Mouse (Mus musculus): ENCODE results near the gene Gaa. TPM values are rescaled to one million over a fixed set of nuclear protein-coding genes. Genes with fewer than 3 reads are reported as not detected.
"Not testable (repeated sequence)": the region's sequence is repeated elsewhere in the genome, so short reads cannot be mapped to it uniquely, and the experiment has no call there.

The Gaa gene
- total RNA-seq, 2 experiments from 2014 or later, result 323 to 324 TPM

DNA sequence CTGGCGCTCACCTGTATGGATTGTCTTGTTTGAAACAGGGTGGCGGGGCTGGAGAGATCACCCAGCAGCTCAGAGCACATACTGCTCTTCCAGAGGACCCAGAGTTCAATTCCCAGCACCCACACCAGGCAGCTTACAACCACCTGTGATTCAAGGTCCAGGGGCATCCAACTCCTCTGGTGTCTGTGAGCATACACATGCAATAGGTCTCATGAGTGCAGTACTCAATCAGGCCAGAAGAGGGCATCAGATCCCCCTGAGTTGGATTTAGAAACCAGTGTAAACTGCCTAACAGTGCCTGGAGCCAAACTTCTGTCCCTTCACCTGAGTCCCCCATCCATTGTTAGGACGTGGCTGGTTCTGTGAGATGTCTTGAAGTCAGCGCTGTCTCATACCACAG lies 32.1 kb upstream of the Gaa start:
- Histone ChIP-seq H3K27ac (no peak overlapping the region), H3K4me3 (no peak overlapping the region)
- peak; percentile 77 for TF ChIP-seq CTCF (conservative IDR thresholded peaks at IDR 0.05)
- DNase-seq (ENCODE audit: low spot score in 2 of 2), result peak in 1 of 2 experiments; percentile 53

DNA sequence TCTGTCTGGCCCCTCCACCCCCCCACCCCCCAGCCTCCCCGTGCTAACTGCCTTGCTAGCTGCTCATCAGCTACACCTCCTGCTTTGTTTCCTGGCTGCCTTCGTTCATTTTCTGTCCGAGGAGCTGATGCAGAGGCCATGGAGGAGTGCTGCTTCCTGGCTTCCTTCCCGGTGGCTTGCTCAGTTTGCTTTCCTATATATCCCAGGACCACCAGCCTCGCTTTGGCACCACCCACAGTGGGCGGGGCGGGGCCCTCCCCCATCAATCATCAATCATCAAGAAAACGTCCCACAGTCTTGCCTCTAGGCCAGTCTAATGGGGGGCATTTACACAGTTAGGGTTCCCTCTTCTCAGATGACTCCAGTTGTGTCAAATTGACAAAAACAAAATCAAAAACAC lies 31.3 kb upstream of the Gaa start:
- no peak overlapping the region for H3K27ac ChIP-seq
- DNase-seq (ENCODE audit: low spot score in 2 of 2), result no peak
- H3K4me3 ChIP-seq, result no peak overlapping the region
- no peak for TF ChIP-seq CTCF (conservative IDR thresholded peaks at IDR 0.05)

DNA sequence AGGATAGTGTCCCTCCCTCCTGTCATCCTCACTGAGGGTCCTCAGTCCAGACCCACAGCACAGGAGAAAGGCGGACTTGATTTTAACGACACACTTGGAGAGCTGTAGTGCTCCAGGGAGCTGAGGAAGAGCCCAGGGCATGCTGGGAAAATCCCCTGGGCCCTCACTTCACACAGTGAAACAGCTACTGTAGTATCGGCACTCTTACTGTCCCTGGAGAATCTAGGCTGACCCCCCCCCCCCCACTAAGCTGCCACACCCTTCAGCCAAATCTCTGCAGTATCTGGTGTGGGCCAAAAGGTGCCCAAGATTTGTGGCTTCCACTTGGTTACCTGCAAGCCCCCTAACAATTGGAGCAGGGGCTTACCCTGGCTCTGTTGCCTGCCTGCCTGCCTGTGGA lies 30.7 kb upstream of the Gaa start:
- Histone ChIP-seq H3K27ac (no peak overlapping the region), H3K4me3 (no peak overlapping the region)
- no peak for DNase-seq (ENCODE audit: low spot score in 2 of 2)
- TF ChIP-seq CTCF (conservative IDR thresholded peaks at IDR 0.05), result no peak

DNA sequence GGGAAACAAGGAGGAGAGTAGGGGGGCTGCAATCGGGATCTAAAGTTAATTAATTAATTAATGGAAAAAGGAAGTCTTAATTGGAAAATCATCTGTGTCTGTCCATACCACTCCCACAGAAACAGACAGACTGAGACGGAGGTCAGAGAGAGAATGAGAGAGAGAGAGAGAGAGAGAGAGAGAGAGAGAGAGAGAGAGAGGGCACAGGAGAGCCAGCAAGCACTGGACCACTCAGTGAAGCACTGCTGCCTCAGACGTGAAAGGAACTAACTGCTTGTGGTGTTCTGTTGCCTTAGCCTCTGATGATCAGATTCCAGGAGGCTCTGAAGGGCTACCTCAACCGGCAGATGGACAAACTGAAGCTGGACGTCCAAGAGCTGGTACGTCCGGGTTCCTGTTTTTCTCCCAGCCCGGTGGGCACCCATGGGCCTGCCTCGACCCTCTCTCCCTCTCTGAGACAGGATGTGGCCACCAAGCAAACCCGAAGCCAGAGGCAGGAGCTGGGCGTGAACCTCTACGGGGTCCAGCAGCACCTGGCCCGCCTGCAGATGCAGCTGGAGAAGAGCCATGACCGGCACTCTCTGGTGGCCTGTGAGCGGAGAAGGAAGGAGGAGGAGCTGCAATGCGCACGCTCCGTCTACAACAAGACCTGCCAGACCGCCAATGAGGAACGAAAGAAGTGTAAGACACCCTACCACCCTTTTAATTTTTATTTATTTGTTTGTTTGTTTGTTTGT lies 30.0 kb upstream of the Gaa start:
- Histone ChIP-seq H3K27ac (no peak overlapping the region; the same call in 1 of the 2 replicates), H3K4me3 (peak overlapping the region; percentile 30)
- no peak for TF ChIP-seq CTCF (conservative IDR thresholded peaks at IDR 0.05)
- DNase-seq (ENCODE audit: low spot score in 2 of 2), result no peak

DNA sequence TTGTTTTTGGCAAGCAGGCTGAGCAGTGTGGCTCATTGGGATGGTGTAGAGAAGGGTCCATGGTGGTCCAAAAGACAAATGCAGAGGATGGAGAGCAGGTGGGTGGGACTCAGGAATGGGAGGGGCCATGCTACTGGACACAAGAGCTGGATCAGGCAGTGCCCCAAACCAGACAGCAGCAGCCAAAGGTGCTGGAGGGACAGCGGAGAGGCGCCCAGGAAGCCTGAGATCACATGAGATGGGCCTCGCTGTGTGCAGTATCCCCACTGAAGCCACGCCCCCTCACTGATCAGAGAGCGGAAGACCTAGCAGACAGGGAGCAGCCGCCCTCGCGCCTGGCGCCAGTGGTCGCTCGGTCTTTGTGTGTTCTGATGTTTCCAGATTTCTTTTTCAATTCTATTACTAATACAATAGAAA lies 29.4 kb upstream of the Gaa start:
- Histone ChIP-seq H3K27ac (no peak overlapping the region), H3K4me3 (peak overlapping the region; percentile 30)
- no peak for TF ChIP-seq CTCF (conservative IDR thresholded peaks at IDR 0.05)
- no peak for DNase-seq (ENCODE audit: low spot score in 2 of 2)

DNA sequence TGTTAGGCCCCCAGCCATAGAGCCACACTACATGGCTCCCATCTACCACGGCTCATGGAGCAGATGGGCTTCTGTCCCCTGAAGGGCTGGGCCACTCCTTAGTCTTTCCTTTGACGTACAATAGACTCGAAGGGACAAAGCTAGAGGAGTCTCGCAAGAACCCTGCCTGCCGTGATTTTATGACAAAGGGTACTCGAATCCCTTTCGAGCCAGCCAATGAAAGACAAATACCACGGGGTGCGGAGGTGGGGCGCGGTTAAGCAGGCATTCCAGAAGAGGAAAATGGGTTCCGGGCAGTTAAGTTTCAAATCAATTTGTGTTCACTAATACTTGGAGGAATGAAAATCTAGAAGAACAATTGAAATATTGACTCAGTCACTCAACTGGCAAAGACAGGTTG lies 28.2 kb upstream of the Gaa start:
- DNase-seq (ENCODE audit: low spot score in 2 of 2), result no peak
- H3K4me3 ChIP-seq, result no peak overlapping the region
- H3K27ac ChIP-seq, result no peak overlapping the region
- no peak for TF ChIP-seq CTCF (conservative IDR thresholded peaks at IDR 0.05)

DNA sequence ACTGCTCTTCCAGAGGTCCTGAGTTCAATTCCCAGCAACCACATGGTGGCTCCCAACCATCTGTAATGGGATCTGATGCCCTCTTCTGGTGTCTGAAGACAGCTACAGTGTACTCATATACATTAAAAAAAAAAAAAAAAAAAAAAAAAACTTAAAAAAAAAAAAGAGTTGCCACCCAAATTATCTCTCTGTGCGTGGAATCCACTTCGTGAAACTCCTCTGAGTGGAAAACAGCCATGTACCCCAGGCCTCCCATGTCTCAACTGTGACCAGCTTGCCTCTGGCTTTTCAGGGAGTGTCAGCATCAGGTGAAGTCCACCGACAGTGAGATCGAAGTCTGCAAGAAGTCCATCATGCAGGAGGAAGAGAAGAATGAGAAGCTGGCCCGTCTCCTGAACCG lies 22.1 kb upstream of the Gaa start:
- TF ChIP-seq CTCF (conservative IDR thresholded peaks at IDR 0.05), result 0 out of 2 replicates have a peak, but pooled peaks have one; percentile 6
- DNase-seq (ENCODE audit: low spot score in 2 of 2); H3K27ac ChIP-seq; H3K4me3 ChIP-seq: not testable (repeated sequence)

DNA sequence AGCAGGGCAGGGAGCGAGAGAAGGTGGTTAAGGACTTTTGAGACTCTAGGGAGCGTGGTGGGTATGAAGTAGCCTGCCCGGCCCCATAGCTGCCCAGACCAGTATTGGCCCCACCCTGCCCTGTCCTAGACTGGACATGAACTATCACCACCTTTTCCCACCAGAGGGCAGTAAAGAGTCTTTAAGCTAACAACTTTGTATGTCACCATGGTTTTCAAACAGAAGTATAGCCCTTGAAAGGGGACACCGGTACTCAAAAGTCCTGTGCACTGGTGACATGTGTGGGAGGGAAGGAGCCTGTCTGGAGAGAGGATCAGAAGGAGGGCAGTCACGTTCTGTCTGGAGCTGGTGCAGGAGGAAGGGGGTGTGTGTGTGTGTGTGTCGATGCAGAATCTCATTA lies 18.7 kb upstream of the Gaa start:
- Histone ChIP-seq H3K27ac (no peak overlapping the region), H3K4me3 (no peak overlapping the region)
- DNase-seq (ENCODE audit: low spot score in 2 of 2), result peak in 1 of 2 experiments; percentile 65
- peak; percentile 80 for TF ChIP-seq CTCF (conservative IDR thresholded peaks at IDR 0.05)

DNA sequence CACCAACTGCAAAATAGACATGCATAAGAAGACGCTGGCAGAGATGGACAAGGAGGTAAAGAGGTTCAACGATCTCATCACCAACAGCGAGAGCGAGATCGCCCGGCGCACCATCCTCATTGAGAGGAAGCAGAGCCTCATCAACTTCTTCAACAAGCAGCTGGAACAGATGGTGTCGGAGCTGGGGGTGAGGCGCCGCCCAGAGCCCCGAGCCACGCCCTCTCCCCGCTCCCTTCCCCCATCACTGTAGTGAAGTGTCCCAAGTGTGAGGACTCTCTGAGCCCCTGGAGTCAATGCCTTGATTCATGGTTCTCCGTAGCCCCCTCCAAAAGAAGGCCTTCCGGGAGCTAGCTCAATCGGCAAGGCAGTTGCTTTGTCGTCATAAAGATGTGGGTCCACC lies 16.7 kb upstream of the Gaa start:
- no peak for DNase-seq (ENCODE audit: low spot score in 2 of 2)
- Histone ChIP-seq H3K27ac (no peak overlapping the region), H3K4me3 (no peak overlapping the region)
- no peak for TF ChIP-seq CTCF (conservative IDR thresholded peaks at IDR 0.05)

DNA sequence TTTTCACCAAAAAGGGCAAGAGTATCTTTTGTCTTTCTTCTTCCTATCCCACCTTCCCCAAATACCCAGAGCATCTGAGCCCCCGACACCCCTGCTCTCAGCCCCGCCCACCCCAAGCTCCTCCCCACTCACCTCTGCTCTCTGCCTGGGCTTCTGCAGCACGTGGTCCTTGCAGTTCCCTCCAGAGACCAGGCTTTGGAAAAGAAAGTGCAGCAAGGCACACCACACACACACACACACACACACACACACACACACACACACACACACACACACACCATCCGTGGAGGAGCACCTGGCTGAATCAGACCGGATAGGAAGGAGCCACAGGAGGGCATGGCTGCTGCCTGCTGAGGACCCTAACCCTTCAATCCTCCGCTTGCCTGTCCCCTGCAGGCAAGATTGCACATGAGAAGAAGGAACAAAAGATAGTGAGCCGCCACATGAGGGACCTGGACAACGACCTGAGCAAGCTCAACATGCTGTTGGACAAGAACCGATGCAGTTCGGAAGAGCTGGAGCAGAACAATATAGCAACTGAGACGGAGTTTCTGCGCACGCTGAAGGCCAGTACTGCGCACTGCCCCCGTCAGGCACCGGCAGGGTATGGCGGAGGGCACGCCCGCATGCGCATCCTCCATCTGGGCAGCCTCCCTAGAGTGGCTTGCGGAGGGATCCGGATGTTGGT lies 14.7 kb upstream of the Gaa start:
- peak; percentile 78 for TF ChIP-seq CTCF (conservative IDR thresholded peaks at IDR 0.05)
- Histone ChIP-seq H3K4me3 (no peak overlapping the region; the same call in 1 of the 2 replicates), H3K27ac (no peak overlapping the region)
- no peak for DNase-seq (ENCODE audit: low spot score in 2 of 2)

DNA sequence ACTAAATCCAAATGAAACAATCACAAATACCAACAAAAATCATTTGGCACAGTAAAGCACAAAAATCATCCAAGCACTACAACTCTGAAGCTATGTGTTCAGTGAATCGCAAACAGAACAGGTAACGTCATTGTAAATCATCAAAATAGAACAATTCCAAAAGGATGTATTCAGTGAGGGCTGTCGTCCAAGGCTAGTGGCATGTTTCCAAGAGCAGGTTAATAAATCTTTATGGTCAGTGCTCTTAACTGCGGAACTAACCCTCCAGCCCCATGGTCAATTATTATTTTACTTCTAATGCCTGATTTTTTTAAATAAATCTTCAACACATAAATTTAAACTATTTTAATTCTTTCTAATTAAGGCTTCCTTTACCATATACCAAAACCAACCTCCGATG lies 11.1 kb upstream of the Gaa start:
- not testable (repeated sequence) for H3K27ac ChIP-seq, H3K4me3 ChIP-seq

DNA sequence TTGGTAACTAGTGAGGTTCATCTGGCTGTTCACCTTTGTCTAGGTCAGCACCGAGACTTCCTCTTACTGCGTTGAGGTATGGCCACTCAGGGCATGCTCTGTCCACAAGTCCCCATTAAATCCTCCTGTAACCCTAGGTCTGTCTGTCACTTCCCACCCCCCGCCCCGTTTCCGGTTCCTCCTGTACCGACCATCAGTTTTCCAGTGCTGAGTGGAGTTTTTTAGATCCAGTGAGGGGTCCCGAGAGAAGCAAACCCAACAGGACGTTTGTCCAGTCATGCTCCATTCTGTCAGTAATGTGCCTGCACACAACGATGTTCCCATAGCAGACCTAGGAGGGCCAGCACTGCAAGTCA lies 9.5 kb upstream of the Gaa start:
- DNase-seq (ENCODE audit: low spot score in 2 of 2), result no peak
- Histone ChIP-seq H3K4me3 (peak overlapping the region; percentile 52), H3K27ac (peak overlapping the region; percentile 83)
- TF ChIP-seq CTCF (conservative IDR thresholded peaks at IDR 0.05), result no peak

More for the DNA sequence above, 11.1 kb upstream of the Gaa start:
- not testable (repeated sequence) for DNase-seq (ENCODE audit: low spot score in 2 of 2)

DNA sequence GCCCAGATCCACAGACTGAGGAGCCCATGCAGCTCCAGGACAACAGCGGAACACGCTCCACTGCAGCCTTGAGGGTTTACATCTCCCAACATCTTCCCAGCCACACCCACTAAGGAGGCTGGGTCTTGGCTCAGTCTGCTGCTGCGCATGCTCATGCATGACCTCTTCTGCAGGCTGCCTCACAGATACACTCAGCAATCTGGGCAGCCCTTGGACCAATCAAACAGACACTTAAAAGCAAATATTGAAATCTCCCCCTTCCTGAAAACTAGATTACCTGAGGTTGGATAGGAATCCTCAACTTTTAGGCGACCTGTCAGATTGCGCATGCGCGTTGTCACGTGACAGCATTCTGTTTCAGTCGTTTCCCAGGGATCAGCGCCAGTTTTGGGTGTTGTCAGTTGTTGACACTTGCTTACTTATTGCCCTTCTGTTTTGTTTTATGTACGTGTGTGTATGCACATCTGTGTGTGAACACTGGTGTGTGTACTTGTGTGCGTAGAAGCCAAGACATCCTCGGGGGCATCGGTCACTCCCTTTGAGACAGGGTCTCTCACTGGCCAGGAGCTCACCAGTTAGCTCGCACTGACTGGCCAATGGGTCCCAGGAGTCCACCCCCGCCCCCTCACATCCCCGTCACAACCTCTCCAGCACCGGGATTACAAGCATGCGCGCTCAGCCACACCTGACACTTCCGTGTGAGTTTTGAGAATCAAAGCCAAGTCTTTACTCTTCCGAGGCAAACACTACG lies 8.9 kb upstream of the Gaa start:
- TF ChIP-seq CTCF (conservative IDR thresholded peaks at IDR 0.05), result no peak
- H3K4me3 ChIP-seq, result peak overlapping the region; percentile 52
- H3K27ac ChIP-seq, result peak overlapping the region; percentile 83
- peak; percentile 54 to 67 for DNase-seq (ENCODE audit: low spot score in 2 of 2)
